Mouse (Mus musculus) stomach, postnatal 0 days (tissue): Measurements from ENCODE around the gene Zmiz1. TPM values are rescaled to one million over a fixed set of nuclear protein-coding genes. Genes with fewer than 3 reads are reported as not detected.
A peak's percentile ranks its signal among the peaks of the same experiment; 100 is the strongest.

Experiments
- ATAC-seq: fragments of 200-750 bp; cut with Nextera tagmentation; 2 replicates; pipeline ENCODE4 v1.8.0; 2017; ENCODE audit not compliant: low FRiP score, low TSS enrichment
- DNase-seq: peaks from one replicate; pipeline ENCODE4 v3.0.0-alpha.2; 2016; ENCODE audit warnings: low spot score
- H3K27ac ChIP-seq: fragments of 300-500 bp; sonication (generic); replicated peaks from 2 replicates; pipeline ENCODE4 v1.5.1; 2014; ENCODE audit warnings: mild to moderate bottlenecking, control low read depth
- H3K27me3 ChIP-seq: fragments of 300-500 bp; sonication (generic); 2 replicates; pipeline ENCODE4 v1.6.1; 2014; ENCODE audit warnings: low read length; ENCODE audit not compliant: control insufficient read depth, insufficient read depth
- H3K36me3 ChIP-seq: fragments of 300-500 bp; sonication (generic); 2 replicates; pipeline ENCODE4 v1.6.1; 2014; ENCODE audit warnings: low read length, mixed read lengths; ENCODE audit not compliant: control insufficient read depth, insufficient read depth
- H3K4me1 ChIP-seq: fragments of 300-500 bp; sonication (generic); replicated peaks from 2 replicates; pipeline ENCODE4 v1.6.1; 2014; ENCODE audit warnings: antibody characterized with exemption; ENCODE audit not compliant: control insufficient read depth, insufficient read depth
- H3K4me2 ChIP-seq: fragments of 300-500 bp; sonication (generic); replicated peaks from 2 replicates; pipeline ENCODE4 v1.6.1; 2014; ENCODE audit warnings: low read depth, mild to moderate bottlenecking, control low read depth, moderate library complexity
- H3K4me3 ChIP-seq: fragments of 300-500 bp; sonication (generic); 2 replicates; pipeline ENCODE4 v1.5.1; 2014; ENCODE audit warnings: low read depth, low read length, control low read depth
- H3K9ac ChIP-seq: fragments of 300-500 bp; sonication (generic); 2 replicates; pipeline ENCODE4 v1.6.1; 2014; ENCODE audit warnings: mild to moderate bottlenecking, low read length, control low read depth, mixed read lengths
- H3K9me3 ChIP-seq: fragments of 300-500 bp; sonication (generic); 2 replicates; pipeline ENCODE4 v1.6.1; 2016; ENCODE audit warnings: low read length; ENCODE audit not compliant: control insufficient read depth
- CTCF ChIP-seq: IDR thresholded peaks from 2 replicates; pipeline ENCODE4 v1.5.1; 2016; ENCODE audit warnings: antibody characterized with exemption, low read depth, mild to moderate bottlenecking, moderate library complexity
- EP300 ChIP-seq: optimal IDR thresholded peaks from 2 replicates; pipeline ENCODE3; 2016; ENCODE audit warnings: antibody characterized with exemption
- WGBS: fragments of 180-500 bp; shearing (Covaris S2); extraction: QIAGEN DNeasy Blood & Tissue Kit; methylation state at CpG from one replicate; pipeline ENCODE4 v1.1.7; 2014; 5-methylcytosine and 5-hydroxymethylcytosine counted together
- polyA plus RNA-seq: library from polyadenylated mRNA; unstranded; fragments of >200 nt; fragmentation: Nextera tagmentation; extraction: Ambion mirVana; gene quantifications from 2 replicates; pipeline ENCODE4 v1.2.1, GENCODE M21; 2015

The Zmiz1 gene
- polyA plus RNA-seq, 1 experiment from 2014 or later: 13.0 TPM

DNA sequence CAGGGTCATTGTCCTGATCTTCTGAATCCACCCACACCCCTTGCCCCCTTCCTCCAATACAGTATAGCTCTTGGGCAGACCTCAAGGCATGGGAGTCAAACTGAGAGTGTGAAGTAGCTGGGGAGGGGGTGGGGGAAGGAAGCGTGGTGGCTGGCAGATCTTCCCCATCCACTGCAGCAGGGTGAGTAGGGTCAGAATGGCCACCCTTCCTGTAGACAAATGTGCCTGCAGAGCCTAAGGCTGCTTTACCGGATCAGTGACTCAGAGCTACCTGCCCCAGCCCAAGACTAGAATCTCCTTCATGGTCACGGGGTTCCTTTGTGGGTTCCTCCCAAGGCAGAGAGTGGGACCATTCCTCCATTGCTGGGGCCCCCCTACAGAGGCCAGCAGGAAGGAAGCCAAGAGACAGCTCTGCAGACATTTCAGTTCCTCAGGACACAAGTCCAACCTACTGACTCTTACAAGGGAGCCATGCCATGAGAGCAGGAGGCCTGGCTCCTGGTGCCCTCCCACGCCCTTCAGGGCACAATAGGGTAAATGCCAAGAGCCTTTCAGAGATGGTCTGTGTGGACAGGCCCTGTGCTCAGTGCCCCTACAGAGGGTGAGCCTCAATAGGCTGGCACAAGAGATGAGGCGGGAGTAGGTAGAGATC is 169.6 kb downstream of the Zmiz1 start:
- peaks cover 2% of the 10 kb centered on the region; the same call in 1 of the 2 replicates for H3K36me3 ChIP-seq
- DNase-seq: no peak
- H3K4me2 ChIP-seq: no peak overlapping the region
- TF ChIP-seq CTCF (no peak), EP300 (no peak)
- H3K27ac ChIP-seq: peak overlapping the region; percentile 82
- H3K9me3 ChIP-seq: no peaks in the 10 kb centered on the region
- no peaks in the 10 kb centered on the region for H3K27me3 ChIP-seq
- H3K4me1 ChIP-seq: 0 out of 2 replicates have a peak, but pooled peaks cover 2% of the 10 kb centered on the region
- no peak overlapping the region for H3K4me3 ChIP-seq
- ATAC-seq: no peak
- no peak overlapping the region for H3K9ac ChIP-seq
- WGBS: 55% methylated on average over 5 of the region's 5 CpGs

DNA sequence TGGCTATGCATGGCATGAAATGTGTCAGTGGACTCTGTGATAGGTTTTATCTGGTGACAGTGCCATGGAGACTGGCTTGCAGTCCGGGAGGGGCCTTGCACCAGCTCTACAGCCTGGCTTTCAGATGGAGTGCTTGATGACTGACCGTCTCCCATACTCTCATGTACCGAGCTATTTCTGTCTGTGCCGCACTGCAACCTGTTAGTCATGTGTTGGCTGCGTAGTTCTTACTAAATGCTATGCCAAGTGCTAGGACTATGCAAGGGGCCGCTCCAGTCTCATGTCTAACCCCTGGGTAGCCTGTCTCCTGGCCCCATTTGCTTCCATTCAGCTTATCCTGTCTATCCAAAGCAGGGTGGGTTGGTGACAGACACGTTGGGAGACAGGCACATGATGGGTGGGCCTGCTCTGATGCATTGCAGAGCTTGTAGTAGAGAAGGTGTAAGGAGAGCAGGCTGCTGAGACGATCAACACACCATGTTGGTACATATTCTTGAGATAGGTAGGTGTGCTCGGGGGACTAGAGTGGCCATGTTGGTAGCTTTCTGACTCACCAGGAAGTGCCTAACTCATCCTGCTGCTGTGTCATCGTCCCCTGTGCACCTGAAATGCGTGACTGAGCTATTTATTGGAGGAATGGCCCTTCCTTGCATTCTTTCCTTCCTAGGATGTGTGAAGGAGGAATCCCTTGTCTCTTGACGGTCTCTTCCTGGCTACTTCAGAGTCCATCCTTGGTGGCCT is 171.1 kb downstream of the Zmiz1 start:
- 0 out of 2 replicates have a peak, but pooled peaks cover 2% of the 10 kb centered on the region for H3K4me1 ChIP-seq
- H3K9ac ChIP-seq: no peak overlapping the region
- no peaks in the 10 kb centered on the region for H3K36me3 ChIP-seq
- ATAC-seq (peak; percentile 36; the same call in 1 of the 2 replicates), DNase-seq (no peak)
- no peaks in the 10 kb centered on the region for H3K9me3 ChIP-seq
- H3K27ac ChIP-seq: peak overlapping the region; percentile 71
- no peak overlapping the region for H3K4me2 ChIP-seq
- no peaks in the 10 kb centered on the region for H3K27me3 ChIP-seq
- no peak for TF ChIP-seq CTCF
- no peak for TF ChIP-seq EP300
- 71% methylated on average over 12 of the region's 12 CpGs for WGBS
- no peak overlapping the region for H3K4me3 ChIP-seq

GRCm38 (mm10) chr14:25630647-25631409 is 171.8 kb downstream of the Zmiz1 start:
- no peak for ATAC-seq
- Histone ChIP-seq H3K27ac (peak overlapping the region; percentile 71), H3K9ac (no peak overlapping the region)

GRCm38 (mm10) chr14:25631481-25631880 is 172.5 kb downstream of the Zmiz1 start:
- Histone ChIP-seq H3K9me3 (no peaks in the 10 kb centered on the region), H3K27ac (0 out of 2 replicates have a peak overlapping the region, but pooled peaks have one; percentile 18), H3K4me3 (no peak overlapping the region), H3K36me3 (peaks cover 10% of the 10 kb centered on the region), H3K4me1 (no peaks in the 10 kb centered on the region), H3K27me3 (no peaks in the 10 kb centered on the region), H3K4me2 (no peak overlapping the region), H3K9ac (no peak overlapping the region)
- DNase-seq (no peak), ATAC-seq (no peak)
- 78% methylated on average over 5 of the region's 6 CpGs for WGBS
- TF ChIP-seq EP300 (no peak), CTCF (no peak)

More at GRCm38 (mm10) chr14:25630647-25631409, 171.8 kb downstream of the Zmiz1 start:
- Histone ChIP-seq H3K4me1 (0 out of 2 replicates have a peak, but pooled peaks cover 2% of the 10 kb centered on the region), H3K4me3 (no peak overlapping the region), H3K9me3 (no peaks in the 10 kb centered on the region), H3K27me3 (no peaks in the 10 kb centered on the region), H3K4me2 (no peak overlapping the region), H3K36me3 (peaks cover 4% of the 10 kb centered on the region)
- WGBS: 81% methylated on average over 7 of the region's 7 CpGs
- DNase-seq: no peak
- TF ChIP-seq CTCF (no peak), EP300 (no peak)

GRCm38 (mm10) chr14:25633539-25634300 is 174.7 kb downstream of the Zmiz1 start:
- no peaks in the 10 kb centered on the region for H3K4me1 ChIP-seq
- H3K27ac ChIP-seq: peak overlapping the region; percentile 56
- no peak overlapping the region for H3K9ac ChIP-seq
- ATAC-seq (peak; percentile 9; the same call in 1 of the 2 replicates), DNase-seq (no peak)
- no peak overlapping the region for H3K4me2 ChIP-seq
- H3K9me3 ChIP-seq: no peaks in the 10 kb centered on the region
- no peaks in the 10 kb centered on the region for H3K27me3 ChIP-seq
- WGBS: 56% methylated on average over 14 of the region's 14 CpGs
- TF ChIP-seq EP300 (no peak), CTCF (no peak)
- no peak overlapping the region for H3K4me3 ChIP-seq
- peaks cover 18% of the 10 kb centered on the region for H3K36me3 ChIP-seq
